Mouse (Mus musculus): ENCODE data around the gene Tmem131l.

- no peak for TF ChIP-seq POLR2A (IDR thresholded peaks at IDR 0.05; ENCODE audit: borderline replicate concordance, insufficient read depth, low read length)
- no peak for TF ChIP-seq CTCF (IDR thresholded peaks at IDR 0.05; ENCODE audit: borderline replicate concordance, insufficient read depth, low read depth, low read length)
Observed at GRCm38 (mm10) chr3:84021217-84022200, 18.5 kb downstream of the Tmem131l start.

Measured in cerebellum, adult 2 months (tissue).